Mouse (Mus musculus) cerebellum, adult 8-10 months (tissue): ENCODE measurements around the gene Carnmt1.
A peak's percentile ranks its signal among the peaks of the same experiment; 100 is the strongest.

Source experiments
- DNase-seq: peaks from one replicate; pipeline ENCODE4 v3.0.0; 2022

Gene Carnmt1

GRCm38 (mm10) chr19:18654984-18655383, 15.6 kb upstream of the Carnmt1 start:
- DNase-seq: no peak

GRCm38 (mm10) chr19:18655999-18656398, 14.6 kb upstream of the Carnmt1 start:
- no peak for DNase-seq

GRCm38 (mm10) chr19:18658473-18658872, 12.1 kb upstream of the Carnmt1 start:
- DNase-seq: no peak

- DNase-seq: no peak
Measured at GRCm38 (mm10) chr19:18659349-18659748, 11.2 kb upstream of the Carnmt1 start.

- DNase-seq: no peak
Measured at GRCm38 (mm10) chr19:18660466-18660865, 10.1 kb upstream of the Carnmt1 start.

- no peak for DNase-seq
Measured at GRCm38 (mm10) chr19:18661683-18662082, 8.9 kb upstream of the Carnmt1 start.

- DNase-seq: no peak
Measured at GRCm38 (mm10) chr19:18663904-18664303, 6.7 kb upstream of the Carnmt1 start.

- no peak for DNase-seq
Measured at GRCm38 (mm10) chr19:18666966-18667365, 3.6 kb upstream of the Carnmt1 start.

GRCm38 (mm10) chr19:18669551-18669950, 1.0 kb upstream of the Carnmt1 start:
- no peak for DNase-seq

- DNase-seq: peak; percentile 61
Measured at GRCm38 (mm10) chr19:18671056-18671741, 635 bp downstream of the Carnmt1 start.

GRCm38 (mm10) chr19:18672498-18672897, 1.9 kb downstream of the Carnmt1 start:
- no peak for DNase-seq

- no peak for DNase-seq
Measured at GRCm38 (mm10) chr19:18673116-18673515, 2.6 kb downstream of the Carnmt1 start.

- no peak for DNase-seq
Measured at GRCm38 (mm10) chr19:18682142-18682541, 11.6 kb downstream of the Carnmt1 start.

- DNase-seq: peak; percentile 17
Measured at GRCm38 (mm10) chr19:18687556-18687955, 17.0 kb downstream of the Carnmt1 start.

GRCm38 (mm10) chr19:18692176-18692575, 21.6 kb downstream of the Carnmt1 start:
- no peak for DNase-seq

- DNase-seq: no peak
Measured at GRCm38 (mm10) chr19:18692768-18693167, 22.2 kb downstream of the Carnmt1 start.

GRCm38 (mm10) chr19:18695116-18695515, 24.6 kb downstream of the Carnmt1 start:
- DNase-seq: no peak

- DNase-seq: no peak
Measured at GRCm38 (mm10) chr19:18695552-18695951, 25.0 kb downstream of the Carnmt1 start.

- DNase-seq: peak; percentile 20
Measured at GRCm38 (mm10) chr19:18708101-18708500, 37.5 kb downstream of the Carnmt1 start.

GRCm38 (mm10) chr19:18710903-18711302, 40.3 kb downstream of the Carnmt1 start:
- no peak for DNase-seq

GRCm38 (mm10) chr19:18711589-18711988, 41.0 kb downstream of the Carnmt1 start:
- DNase-seq: no peak

- DNase-seq: no peak
Measured at GRCm38 (mm10) chr19:18712153-18712865, 41.7 kb downstream of the Carnmt1 start.

- peak; percentile 96 for DNase-seq
Measured at GRCm38 (mm10) chr19:18712866-18713300, 42.3 kb downstream of the Carnmt1 start, which contains the start of gene D030056L22Rik. D030056L22Rik (plus strand) TSS chr19:18713193.

- peak; percentile 50 for DNase-seq
Measured at GRCm38 (mm10) chr19:18713357-18713756, 42.8 kb downstream of the Carnmt1 start.
